Comparison of ENCODE assay signal across 24 mouse cellular contexts in the genomic region with DNA sequence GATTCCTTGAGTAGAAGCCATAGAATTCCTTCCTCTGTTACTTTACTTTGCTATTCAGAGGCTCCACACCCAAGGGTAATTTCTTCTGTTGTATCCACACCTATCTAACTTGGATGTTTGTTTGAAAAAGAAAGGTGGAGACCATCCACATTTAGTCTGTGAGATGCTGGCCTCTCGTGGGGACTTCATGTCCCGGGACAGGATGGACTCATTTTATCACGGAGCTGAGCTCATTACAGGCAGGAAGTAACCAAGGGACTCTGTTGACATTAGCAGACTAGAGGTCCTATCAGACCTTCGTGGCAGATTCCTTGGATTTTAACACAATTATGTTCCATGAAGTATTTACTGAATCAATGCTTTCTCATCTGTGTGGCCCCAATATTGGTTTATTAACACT. TPM values are rescaled to one million over a fixed set of nuclear protein-coding genes. Genes with fewer than 3 reads are reported as not detected.
A peak's percentile ranks its signal among the peaks of the same experiment; 100 is the strongest.
DNase-seq lines count a peak whose midpoint lies in the region; ATAC-seq and TF ChIP-seq lines count a peak whose summit lies in the region.
"Had no signal": no experiment of that assay in that cellular context is flagged by ENCODE, and none has a peak within 500 bp of the region (broad histone marks: within the 10 kb centered on the region; RNA-seq: fewer than 3 reads in every experiment).

No protein-coding gene starts in this region.

- H3K27me3 ChIP-seq in heart, embryonic 10.5 days (ENCODE audit: insufficient read depth, poor library complexity, severe bottlenecking), result peaks cover 66% of the 10 kb centered on the region
- H3K27me3 ChIP-seq in kidney, adult 2 months (replicated peaks; ENCODE audit: control insufficient read depth, insufficient read depth, low read length), result no peaks in the 10 kb centered on the region
- H3K27me3 ChIP-seq in lung, embryonic 14.5 days (ENCODE audit: insufficient read depth, low read length), result no peaks in the 10 kb centered on the region
- H3K27me3 ChIP-seq in forebrain, embryonic 10.5 days (ENCODE audit: poor library complexity, severe bottlenecking), result no peaks in the 10 kb centered on the region
- H3K27me3 ChIP-seq: embryonic facial prominence, embryonic 12.5 days; forebrain, embryonic 12.5 days; limb, embryonic 13.5 days; liver, embryonic 15.5 days; megakaryocyte, embryonic 14.5 days had no signal

- TF ChIP-seq POLR2A in kidney, adult 2 months (IDR thresholded peaks at IDR 0.05; ENCODE audit: low read depth, low read length), result no peak

- H3K9me3 ChIP-seq in heart, embryonic 10.5 days, result no peaks in the 10 kb centered on the region
- no peaks in the 10 kb centered on the region for H3K9me3 ChIP-seq in lung, embryonic 14.5 days (ENCODE audit: low read depth, low read length)
- H3K9me3 ChIP-seq in forebrain, embryonic 10.5 days, result no peaks in the 10 kb centered on the region
- H3K9me3 ChIP-seq: embryonic facial prominence, embryonic 12.5 days; forebrain, embryonic 12.5 days; limb, embryonic 13.5 days; liver, embryonic 15.5 days; megakaryocyte, embryonic 14.5 days had no signal

- no peaks in the 10 kb centered on the region for H3K36me3 ChIP-seq in heart, embryonic 10.5 days
- no peaks in the 10 kb centered on the region for H3K36me3 ChIP-seq in kidney, adult 2 months (ENCODE audit: control insufficient read depth, insufficient read depth, low read length)
- H3K36me3 ChIP-seq in lung, embryonic 14.5 days (ENCODE audit: insufficient read depth), result no peaks in the 10 kb centered on the region
- H3K36me3 ChIP-seq in forebrain, embryonic 10.5 days (replicated peaks), result no peaks in the 10 kb centered on the region
- H3K36me3 ChIP-seq: embryonic facial prominence, embryonic 12.5 days; forebrain, embryonic 12.5 days; limb, embryonic 13.5 days; liver, embryonic 15.5 days had no signal

- H3K9ac ChIP-seq in lung, embryonic 14.5 days, result no peak overlapping the region
- H3K9ac ChIP-seq: embryonic facial prominence, embryonic 12.5 days; forebrain, embryonic 12.5 days; hindbrain, embryonic 14.5 days; limb, embryonic 13.5 days; liver, embryonic 15.5 days had no signal

- no peak overlapping the region for H3K4me2 ChIP-seq in lung, embryonic 14.5 days
- H3K4me2 ChIP-seq: embryonic facial prominence, embryonic 12.5 days; forebrain, embryonic 12.5 days; hindbrain, embryonic 14.5 days; limb, embryonic 13.5 days; liver, embryonic 15.5 days had no signal

- no peak for TF ChIP-seq CTCF in kidney, adult 2 months (conservative IDR thresholded peaks at IDR 0.05; ENCODE audit: insufficient read depth, insufficient read length, low read depth, low read length)
- no peak for TF ChIP-seq CTCF in lung, embryonic 14.5 days (IDR thresholded peaks at IDR 0.05; ENCODE audit: low read depth)

- 59% methylated on average over 4 of the region's 4 CpGs for WGBS in heart, embryonic 10.5 days
- 51% methylated on average over 4 of the region's 4 CpGs for WGBS in kidney, adult 2 months
- 12% methylated on average over 4 of the region's 4 CpGs for WGBS in lung, embryonic 14.5 days
- 76% methylated on average over 4 of the region's 4 CpGs for WGBS in forebrain, embryonic 10.5 days

- ATAC-seq in lung, embryonic 14.5 days (ENCODE audit: insufficient read depth), result no peak
- ATAC-seq: inflammation-experienced regulatory T-cells, adult 6 months had no signal

- H3K4me3 ChIP-seq in heart, embryonic 10.5 days, result no peak overlapping the region
- no peak overlapping the region for H3K4me3 ChIP-seq in kidney, adult 2 months (ENCODE audit: insufficient read depth, low read depth, low read length)
- H3K4me3 ChIP-seq in lung, embryonic 14.5 days (ENCODE audit: low read depth, low read length), result no peak overlapping the region
- no peak overlapping the region for H3K4me3 ChIP-seq in forebrain, embryonic 10.5 days
- H3K4me3 ChIP-seq: embryonic facial prominence, embryonic 12.5 days; forebrain, embryonic 12.5 days; limb, embryonic 13.5 days; liver, embryonic 15.5 days; megakaryocyte, embryonic 14.5 days had no signal

- H3K27ac ChIP-seq in heart, embryonic 10.5 days, result no peak overlapping the region
- H3K27ac ChIP-seq in kidney, adult 2 months (ENCODE audit: insufficient read depth, low read depth, low read length), result no peak overlapping the region
- H3K27ac ChIP-seq in lung, embryonic 14.5 days (ENCODE audit: low read depth), result 0 out of 2 replicates have a peak overlapping the region, but pooled peaks have one; percentile 24
- no peak overlapping the region for H3K27ac ChIP-seq in forebrain, embryonic 10.5 days
- H3K27ac ChIP-seq: embryonic facial prominence, embryonic 12.5 days; forebrain, embryonic 12.5 days; hindbrain, embryonic 14.5 days; limb, embryonic 13.5 days; liver, embryonic 15.5 days; stomach, postnatal 0 days had no signal

- H3K4me1 ChIP-seq in heart, embryonic 10.5 days, result peaks cover 27% of the 10 kb centered on the region
- no peaks in the 10 kb centered on the region for H3K4me1 ChIP-seq in kidney, adult 2 months (ENCODE audit: control insufficient read depth, insufficient read depth, low read length)
- H3K4me1 ChIP-seq in lung, embryonic 14.5 days (ENCODE audit: insufficient read depth), result 0 out of 2 replicates have a peak, but pooled peaks cover 9% of the 10 kb centered on the region
- peaks cover 19% of the 10 kb centered on the region for H3K4me1 ChIP-seq in forebrain, embryonic 10.5 days
- H3K4me1 ChIP-seq: liver, embryonic 15.5 days had no signal

- DNase-seq in heart, adult 11 months, result peak; percentile 96
- no peak for DNase-seq in heart, embryonic 10.5 days (ENCODE audit: low spot score)
- peak; percentile 14 for DNase-seq in kidney, adult 2 months
- no peak for DNase-seq in kidney, adult 18-20 months
- DNase-seq in lung, embryonic 14.5 days, result no peak
- DNase-seq in lung, postnatal 4 days, result no peak
- DNase-seq in lung, postnatal 36 days, result peak; percentile 72
- DNase-seq in forebrain, embryonic 10.5 days (ENCODE audit: extremely low spot score, low spot score), result no peak
- DNase-seq: adrenal gland, postnatal 10 days; cerebellum, adult 2 months; kidney, postnatal 4 days; midbrain, embryonic 14.5 days had no signal

RNA-seq across cellular contexts. Expression of gene Zfp957, which starts 19.2 kb away (rescaled TPM):
- 0.06 TPM in 1 of 2 replicates, not detected in the other for polyA plus RNA-seq in heart, embryonic 10.5 days (2016; fragmentation: Nextera tagmentation; extraction: Ambion mirVana)
- polyA plus RNA-seq in kidney, adult 2 months (2012; rRNA removed), result not detected in 2 replicates
- not detected in 2 replicates for polyA plus RNA-seq in lung, embryonic 14.5 days (2014; fragmentation: Nextera tagmentation; extraction: Ambion mirVana)
- polyA plus RNA-seq in forebrain, embryonic 10.5 days (2016; fragmentation: Nextera tagmentation; extraction: Ambion mirVana), result not detected in 2 replicates
- polyA plus RNA-seq: cerebellum, adult 2 months; embryonic facial prominence, embryonic 12.5 days; forebrain, embryonic 12.5 days; gonadal fat pad, adult 2 months; hindbrain, embryonic 14.5 days; limb, embryonic 13.5 days; liver, embryonic 15.5 days; midbrain, embryonic 14.5 days; neural tube, embryonic 11.5 days; small intestine, adult 2 months; stomach, postnatal 0 days; urinary bladder, adult 2 months had no signal

Comparison
In these comparisons a context has a peak if more than half of its experiments do, and no peak if none do; other contexts are left out.
1. DNase-seq: peak in heart, adult 11 months (single experiment), kidney, adult 2 months (single experiment) and lung, postnatal 36 days (single experiment); none in heart, embryonic 10.5 days (single experiment), kidney, adult 18-20 months (single experiment), lung, embryonic 14.5 days (single experiment), lung, postnatal 4 days (0 of 2) and forebrain, embryonic 10.5 days (single experiment).